Mouse (Mus musculus) midbrain, embryonic 11.5 days (tissue): ENCODE data around the gene Ermn. TPM values are rescaled to one million over a fixed set of nuclear protein-coding genes. Genes with fewer than 3 reads are reported as not detected.

Source experiments
- ATAC-seq: fragments of 200-750 bp; cut with Nextera tagmentation; 2 replicates; pipeline ENCODE4 v1.8.0; 2017; ENCODE audit warnings: moderate TSS enrichment, moderate library complexity; ENCODE audit not compliant: low FRiP score
- DNase-seq: peaks from one replicate; pipeline ENCODE4 v3.0.0; 2015; ENCODE audit warnings: low spot score; ENCODE audit errors: missing footprints
- H3K27ac ChIP-seq: fragments of 300-500 bp; sonication (generic); 2 replicates; pipeline ENCODE4 v1.5.1; 2014; ENCODE audit warnings: low read depth, low read length
- H3K27me3 ChIP-seq: fragments of 300-500 bp; sonication (generic); 2 replicates; pipeline ENCODE4 v1.6.1; 2014; ENCODE audit warnings: mild to moderate bottlenecking, low read length, moderate library complexity, mixed read lengths; ENCODE audit not compliant: control insufficient read depth, insufficient read depth
- H3K36me3 ChIP-seq: fragments of 300-500 bp; sonication (generic); 2 replicates; pipeline ENCODE4 v1.6.1; 2014; ENCODE audit warnings: mild to moderate bottlenecking, low read length, moderate library complexity, mixed read lengths; ENCODE audit not compliant: control insufficient read depth, insufficient read depth
- H3K4me1 ChIP-seq: fragments of 300-500 bp; sonication (generic); 2 replicates; pipeline ENCODE4 v1.6.1; 2014; ENCODE audit warnings: low read length; ENCODE audit not compliant: control insufficient read depth, insufficient read depth
- H3K4me2 ChIP-seq: fragments of 300-500 bp; sonication (generic); 2 replicates; pipeline ENCODE4 v1.6.1; 2014; ENCODE audit warnings: mild to moderate bottlenecking, moderate library complexity
- H3K4me3 ChIP-seq: fragments of 300-500 bp; sonication (generic); 2 replicates; pipeline ENCODE4 v1.5.1; 2014; ENCODE audit warnings: low read depth, low read length
- H3K9ac ChIP-seq: fragments of 300-500 bp; sonication (generic); 2 replicates; pipeline ENCODE4 v1.6.1; 2014; ENCODE audit warnings: low read length
- H3K9me3 ChIP-seq: fragments of 300-500 bp; sonication (generic); 2 replicates; pipeline ENCODE4 v1.6.1; 2016; ENCODE audit warnings: low read length; ENCODE audit not compliant: control insufficient read depth
- WGBS: fragments of 180-500 bp; shearing (Covaris S2); extraction: QIAGEN DNeasy Blood & Tissue Kit; methylation state at CpG from one replicate; pipeline ENCODE4 v1.1.7; 2014; 5-methylcytosine and 5-hydroxymethylcytosine counted together
- polyA plus RNA-seq: library from polyadenylated mRNA; unstranded; fragments of >200 nt; fragmentation: Nextera tagmentation; extraction: Ambion mirVana; gene quantifications from 2 replicates; pipeline ENCODE4 v1.2.1, GENCODE M21; 2014

Gene Ermn
- 0.04 and 0.28 TPM in 2 replicates for polyA plus RNA-seq

GRCm38 (mm10) chr2:58052821-58053581 is at the start of gene Ermn:
Ermn (minus strand) TSS chr2:58052864.
- 7% methylated on average over 7 of the region's 7 CpGs for WGBS
- H3K27ac ChIP-seq = no peak within 1 kb of the TSS

GRCm38 (mm10) chr2:58094818-58095217 is 42.2 kb upstream of the Ermn start:
- WGBS = 60% methylated on average over 1 of the region's 1 CpGs
- H3K9me3 ChIP-seq = no peaks in the 10 kb centered on the region
- no peaks in the 10 kb centered on the region for H3K4me1 ChIP-seq
- no peak overlapping the region for H3K4me2 ChIP-seq
- no peak overlapping the region for H3K4me3 ChIP-seq
- no peak for ATAC-seq
- no peak overlapping the region for H3K9ac ChIP-seq
- H3K27me3 ChIP-seq = no peaks in the 10 kb centered on the region
- no peak for DNase-seq
- H3K36me3 ChIP-seq = no peaks in the 10 kb centered on the region
- H3K27ac ChIP-seq = no peak overlapping the region

More at GRCm38 (mm10) chr2:58052821-58053581, at the start of gene Ermn:
- H3K4me3 ChIP-seq = no peak within 1 kb of the TSS
- H3K9me3 ChIP-seq = no peaks in the 10 kb centered on the region
- H3K4me1 ChIP-seq = peaks cover 9% of the 10 kb centered on the region; the same call in 1 of the 2 replicates
- no peaks in the 10 kb centered on the region for H3K36me3 ChIP-seq
- ATAC-seq = peak; percentile 85
- peak; percentile 86 for DNase-seq
- H3K27me3 ChIP-seq = peaks cover 55% of the 10 kb centered on the region
- no peak within 1 kb of the TSS for H3K9ac ChIP-seq
- H3K4me2 ChIP-seq = no peak within 1 kb of the TSS

- Histone ChIP-seq H3K4me1 (no peaks in the 10 kb centered on the region), H3K9me3 (no peaks in the 10 kb centered on the region), H3K27me3 (no peaks in the 10 kb centered on the region), H3K9ac (no peak overlapping the region), H3K4me3 (no peak overlapping the region), H3K27ac (no peak overlapping the region), H3K4me2 (no peak overlapping the region), H3K36me3 (no peaks in the 10 kb centered on the region)
- ATAC-seq (no peak), DNase-seq (no peak)
- 86% methylated on average over 1 of the region's 1 CpGs for WGBS
These were observed 33.8 kb upstream of the Ermn start for GRCm38 (mm10) chr2:58086420-58086819.

- WGBS = 70% methylated on average over 1 of the region's 1 CpGs
- Histone ChIP-seq H3K27ac (no peak overlapping the region), H3K4me1 (no peaks in the 10 kb centered on the region), H3K9me3 (no peaks in the 10 kb centered on the region), H3K27me3 (no peaks in the 10 kb centered on the region), H3K36me3 (no peaks in the 10 kb centered on the region), H3K4me2 (no peak overlapping the region), H3K9ac (no peak overlapping the region), H3K4me3 (no peak overlapping the region)
- DNase-seq = no peak
- ATAC-seq = no peak
These were observed 27.2 kb upstream of the Ermn start for GRCm38 (mm10) chr2:58079849-58080248.

- H3K27me3 ChIP-seq = peaks cover 35% of the 10 kb centered on the region
- ATAC-seq (peak; percentile 61; the same call in 1 of the 2 replicates), DNase-seq (peak; percentile 88)
- no peak overlapping the region for H3K9ac ChIP-seq
- no peak overlapping the region for H3K4me3 ChIP-seq
- H3K36me3 ChIP-seq = no peaks in the 10 kb centered on the region
- no peak overlapping the region for H3K4me2 ChIP-seq
- no peak overlapping the region for H3K27ac ChIP-seq
- H3K4me1 ChIP-seq = peaks cover 9% of the 10 kb centered on the region; the same call in 1 of the 2 replicates
- no peaks in the 10 kb centered on the region for H3K9me3 ChIP-seq
These were observed 2.7 kb upstream of the Ermn start for GRCm38 (mm10) chr2:58055383-58055782.

- Histone ChIP-seq H3K4me1 (no peaks in the 10 kb centered on the region), H3K4me2 (no peak overlapping the region), H3K9me3 (no peaks in the 10 kb centered on the region), H3K9ac (no peak overlapping the region), H3K27ac (no peak overlapping the region), H3K4me3 (no peak overlapping the region), H3K27me3 (no peaks in the 10 kb centered on the region; the same call in 1 of the 2 replicates), H3K36me3 (no peaks in the 10 kb centered on the region)
- ATAC-seq = no peak
- DNase-seq = no peak
- WGBS = 84% methylated on average over 7 of the region's 7 CpGs
These were observed 10.8 kb downstream of the Ermn start for GRCm38 (mm10) chr2:58041867-58042266.

- Histone ChIP-seq H3K9ac (no peak overlapping the region), H3K4me3 (no peak overlapping the region), H3K9me3 (no peaks in the 10 kb centered on the region), H3K36me3 (no peaks in the 10 kb centered on the region), H3K4me2 (no peak overlapping the region), H3K27me3 (no peaks in the 10 kb centered on the region), H3K4me1 (no peaks in the 10 kb centered on the region), H3K27ac (no peak overlapping the region)
- WGBS = 95% methylated on average over 2 of the region's 2 CpGs
- ATAC-seq (no peak), DNase-seq (no peak)
These were observed 15.7 kb downstream of the Ermn start for GRCm38 (mm10) chr2:58036926-58037325.

- ATAC-seq (no peak), DNase-seq (no peak)
- Histone ChIP-seq H3K9ac (no peak overlapping the region), H3K4me2 (no peak overlapping the region), H3K36me3 (no peaks in the 10 kb centered on the region), H3K27me3 (no peaks in the 10 kb centered on the region), H3K9me3 (no peaks in the 10 kb centered on the region), H3K4me1 (no peaks in the 10 kb centered on the region), H3K4me3 (no peak overlapping the region), H3K27ac (no peak overlapping the region)
- 89% methylated on average over 4 of the region's 4 CpGs for WGBS
These were observed 17.0 kb downstream of the Ermn start for GRCm38 (mm10) chr2:58035635-58036034.

GRCm38 (mm10) chr2:58031431-58031830 is 21.2 kb downstream of the Ermn start:
- Histone ChIP-seq H3K27me3 (no peaks in the 10 kb centered on the region), H3K9ac (no peak overlapping the region), H3K27ac (no peak overlapping the region), H3K4me3 (no peak overlapping the region), H3K4me1 (no peaks in the 10 kb centered on the region), H3K4me2 (no peak overlapping the region), H3K36me3 (no peaks in the 10 kb centered on the region), H3K9me3 (no peaks in the 10 kb centered on the region)
- WGBS = 92% methylated on average over 3 of the region's 3 CpGs
- DNase-seq = no peak
- ATAC-seq = no peak
